Mouse (Mus musculus) thymus, postnatal 0 days (tissue): Measurements from ENCODE around the gene Defb23. TPM values are rescaled to one million over a fixed set of nuclear protein-coding genes. Genes with fewer than 3 reads are reported as not detected.
"Not testable (repeated sequence)": the region's sequence is repeated elsewhere in the genome, so short reads cannot be mapped to it uniquely, and the experiment has no call there.

ENCODE experiments used
- DNase-seq: peaks from one replicate; pipeline ENCODE4 v3.0.0-alpha.2; 2015; ENCODE audit warnings: low spot score
- polyA plus RNA-seq: library from polyadenylated mRNA; unstranded; fragments of >200 nt; fragmentation: Nextera tagmentation; extraction: Ambion mirVana; gene quantifications from 2 replicates; pipeline ENCODE4 v1.2.1, GENCODE M21; 2015

Defb23 gene
- polyA plus RNA-seq, 1 experiment from 2014 or later, result 0.23 TPM

DNA sequence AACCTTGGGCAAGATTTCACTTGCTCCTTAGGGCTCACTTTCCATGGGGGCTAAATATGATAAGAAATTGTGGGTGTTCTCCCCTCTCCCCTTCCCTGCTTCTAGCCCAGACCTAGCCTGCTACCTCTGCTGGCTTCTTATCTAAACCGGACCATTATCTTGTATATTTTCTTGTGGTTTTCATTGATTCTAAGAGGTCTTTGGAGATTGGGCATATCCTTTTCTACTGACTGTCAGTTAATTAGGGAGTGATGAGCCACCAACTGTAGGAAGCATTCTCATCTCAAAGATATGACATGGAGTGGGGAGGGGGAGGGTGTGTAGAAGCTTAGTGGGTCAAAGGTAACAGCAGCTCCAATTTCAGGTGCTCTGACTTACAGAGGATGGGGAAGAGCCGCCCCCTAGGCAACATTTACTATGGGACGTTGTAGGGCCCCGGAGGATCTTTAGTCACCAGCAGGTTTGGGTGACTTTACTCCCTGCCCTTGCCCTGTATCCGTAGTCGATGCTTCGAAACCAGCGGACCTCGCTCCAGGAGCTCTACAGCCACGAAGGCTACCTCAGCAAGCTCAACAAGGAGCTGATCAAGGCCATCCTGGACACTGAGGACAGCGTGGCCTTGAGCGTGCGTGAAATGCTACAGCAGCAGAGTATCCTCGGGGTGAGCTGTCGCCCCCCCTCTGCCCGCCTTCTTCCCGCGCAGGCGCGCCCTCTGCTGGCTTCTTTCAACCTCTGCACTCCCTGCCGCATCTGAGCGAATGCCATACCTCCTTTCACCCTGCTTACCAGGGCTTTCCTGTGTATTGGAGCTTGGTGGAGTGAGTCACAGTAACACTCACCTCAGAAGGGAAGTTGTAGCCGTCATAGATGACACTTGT is 27.2 kb downstream of the Defb23 start:
- DNase-seq, result peak; percentile 82

DNA sequence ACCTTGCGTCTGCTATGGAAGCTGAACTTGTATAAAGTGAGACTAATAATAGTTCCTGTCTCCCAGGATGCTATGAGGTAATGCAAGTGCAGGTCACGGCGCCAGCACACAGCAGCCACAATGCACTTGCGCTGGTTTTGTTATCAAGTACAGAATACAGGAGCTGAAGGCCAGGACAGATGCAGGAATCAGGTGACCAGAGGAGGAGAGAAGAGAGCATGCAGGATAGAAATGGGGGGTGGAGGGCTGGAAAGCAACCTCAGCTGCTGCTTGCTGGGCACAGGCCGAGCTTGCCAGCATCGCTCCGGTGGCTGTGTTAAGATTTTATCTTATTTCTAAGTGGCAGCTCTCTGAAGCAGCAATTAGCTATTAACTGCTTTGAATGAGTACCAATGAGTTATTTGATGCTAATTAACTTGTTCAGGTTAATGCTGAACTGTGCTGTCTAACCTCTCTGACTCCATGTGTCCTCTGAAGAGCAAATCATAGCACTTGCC is 28.0 kb downstream of the Defb23 start:
- DNase-seq, result no peak

DNA sequence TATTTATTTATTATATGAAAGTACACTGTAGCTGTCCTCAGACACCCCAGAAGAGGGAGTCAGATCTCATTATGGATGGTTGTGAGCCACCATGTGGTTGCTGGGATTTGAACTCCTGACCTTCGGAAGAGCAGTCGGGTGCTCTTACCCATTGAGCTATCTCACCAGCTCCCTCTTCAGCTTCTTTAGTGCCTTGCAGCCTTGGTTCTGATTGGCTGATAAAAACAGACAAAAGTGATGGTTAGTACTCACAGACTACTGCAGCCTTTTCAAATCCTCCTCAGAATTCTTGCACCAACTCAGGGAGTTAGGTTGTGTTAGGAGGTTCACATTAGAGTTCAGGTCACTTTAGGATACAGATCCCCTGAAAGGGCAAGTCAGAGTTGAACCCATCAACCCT is 35.9 kb downstream of the Defb23 start:
- DNase-seq, result not testable (repeated sequence)

DNA sequence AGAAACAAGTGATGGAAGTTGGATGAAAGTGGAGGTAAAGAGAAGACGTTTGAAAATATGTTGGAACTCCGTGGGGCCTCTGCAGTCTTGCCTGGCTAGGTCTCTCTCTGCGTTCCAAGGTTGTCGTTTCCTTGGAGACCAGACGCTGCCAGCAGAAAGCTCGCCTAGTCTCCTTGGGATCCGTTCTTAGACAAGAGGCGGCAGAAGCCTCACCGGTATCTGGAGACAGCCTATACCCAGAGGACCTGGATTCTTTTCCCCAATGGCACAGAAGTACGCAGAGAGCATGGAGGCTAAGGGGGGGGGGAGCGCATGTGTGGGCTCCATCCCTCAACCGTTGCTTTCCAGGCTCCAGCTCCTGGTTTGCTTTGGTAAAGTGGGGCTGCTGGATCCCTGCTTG is 36.9 kb downstream of the Defb23 start:
- no peak for DNase-seq

DNA sequence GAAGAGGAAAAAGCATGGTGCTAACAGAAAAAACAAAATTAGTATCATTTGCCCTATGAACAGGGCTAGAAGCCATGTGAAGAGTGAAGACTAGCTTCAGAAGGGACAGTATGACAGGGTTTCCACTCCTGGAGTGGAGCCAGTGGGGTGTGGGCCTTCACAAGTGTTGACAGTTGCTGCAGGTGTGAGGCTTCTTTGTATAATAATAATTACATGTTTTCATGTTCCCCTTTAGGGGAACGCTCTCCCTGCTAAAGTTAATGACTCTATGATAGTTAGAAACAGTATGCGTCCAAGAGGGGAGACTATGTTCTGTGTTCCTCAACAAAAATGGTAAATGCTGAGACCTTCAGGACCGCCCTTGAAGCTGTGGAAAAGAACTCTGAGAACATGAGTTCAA is 48.6 kb downstream of the Defb23 start:
- DNase-seq, result no peak

DNA sequence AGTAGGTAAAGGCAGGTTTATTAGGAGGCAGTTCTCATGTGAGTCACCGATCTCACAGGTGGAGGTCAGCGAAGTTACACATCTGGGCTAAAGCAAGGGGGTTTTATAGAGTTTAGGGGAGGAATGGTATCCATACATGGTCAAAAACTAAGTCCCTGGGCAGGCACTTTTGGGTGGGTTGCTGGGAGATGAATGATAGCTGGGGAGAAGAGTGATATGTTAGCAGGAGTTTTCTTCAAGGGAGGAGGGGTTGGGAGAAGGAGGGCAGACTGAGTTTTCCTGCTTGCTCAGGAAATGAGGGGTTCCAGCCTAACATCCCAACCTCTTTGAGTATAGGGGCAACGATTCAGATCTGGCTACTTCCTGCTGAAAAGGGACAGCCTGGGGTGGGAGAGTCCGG is 49.1 kb downstream of the Defb23 start, which contains the start of gene 6820408C15Rik:
TSS of gene 6820408C15Rik (plus strand) at position 301 of the 400 bp plus-strand sequence.
- DNase-seq, result no peak

DNA sequence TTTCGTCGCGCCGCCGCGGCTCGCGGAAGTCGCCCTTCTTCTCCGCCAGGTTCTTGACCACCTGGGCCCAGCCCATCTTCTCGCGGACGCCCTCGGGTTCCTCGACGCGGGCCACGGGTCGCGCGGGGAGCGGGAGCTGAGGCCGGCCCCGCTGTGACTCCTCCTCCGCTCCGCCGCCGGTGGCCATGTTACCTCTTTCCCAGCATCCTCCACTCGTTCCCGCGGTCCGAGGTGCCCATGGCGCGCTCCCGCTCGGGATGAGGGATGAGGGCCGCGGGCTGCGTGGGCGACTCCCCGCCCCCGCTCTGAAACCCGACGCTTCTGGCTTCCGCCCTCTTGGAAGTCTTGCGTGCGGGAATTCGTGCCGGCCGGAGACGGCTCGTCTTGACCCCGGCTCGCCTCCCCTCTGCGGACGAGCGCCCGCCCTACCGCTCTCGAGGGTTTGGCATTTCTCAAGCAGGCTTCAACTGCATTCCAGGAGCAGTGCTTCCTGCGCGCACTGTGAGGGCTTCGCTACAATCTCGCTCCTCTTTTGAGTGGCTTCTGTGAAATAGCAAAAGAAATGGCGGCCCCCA is 49.7 kb downstream of the Defb23 start, which contains the start of gene Zcchc3:
TSS of gene Zcchc3 (minus strand) at position 437 of the 575 bp plus-strand sequence.
- peak; percentile 24 for DNase-seq

DNA sequence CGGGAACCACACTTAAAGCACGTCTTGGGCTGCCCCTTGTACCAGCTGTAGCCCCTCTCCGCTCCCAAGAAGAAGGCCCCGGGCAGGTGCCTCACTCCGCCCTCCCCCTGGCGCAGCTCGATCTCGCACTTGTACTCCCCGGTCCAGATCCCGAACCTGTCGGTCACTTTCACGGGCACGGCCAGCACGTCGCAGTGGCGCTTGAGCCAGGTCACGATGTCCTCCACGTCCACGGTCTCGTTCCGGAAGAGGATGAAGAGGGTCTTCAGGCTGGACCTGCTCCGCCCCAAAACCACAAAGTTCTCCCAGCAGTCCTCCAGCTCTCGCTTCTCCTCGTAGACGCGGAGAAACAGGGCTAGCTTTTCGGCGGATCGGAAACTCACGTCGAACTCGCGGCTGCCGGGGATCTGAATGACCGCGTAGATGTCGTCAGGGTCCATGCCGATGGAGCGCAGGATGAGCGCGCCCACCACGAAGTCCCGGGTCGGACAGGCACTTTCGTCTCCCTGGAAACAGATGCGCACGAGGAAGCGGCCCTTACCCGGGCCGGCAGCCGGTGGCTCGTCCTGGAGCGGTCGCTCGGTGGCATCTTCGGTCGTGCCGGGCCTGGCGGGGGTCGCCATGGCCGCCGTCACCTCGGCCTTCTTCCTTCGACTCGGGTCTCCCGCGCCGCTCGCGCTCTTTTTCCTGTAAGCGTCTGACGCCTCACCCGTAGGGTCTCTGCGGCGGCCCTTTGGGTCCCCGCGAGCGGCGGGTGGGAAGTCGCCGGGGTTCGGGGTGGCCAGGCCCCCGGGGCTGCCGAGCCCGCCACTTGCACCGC is 50.4 kb downstream of the Defb23 start:
- DNase-seq, result no peak

DNA sequence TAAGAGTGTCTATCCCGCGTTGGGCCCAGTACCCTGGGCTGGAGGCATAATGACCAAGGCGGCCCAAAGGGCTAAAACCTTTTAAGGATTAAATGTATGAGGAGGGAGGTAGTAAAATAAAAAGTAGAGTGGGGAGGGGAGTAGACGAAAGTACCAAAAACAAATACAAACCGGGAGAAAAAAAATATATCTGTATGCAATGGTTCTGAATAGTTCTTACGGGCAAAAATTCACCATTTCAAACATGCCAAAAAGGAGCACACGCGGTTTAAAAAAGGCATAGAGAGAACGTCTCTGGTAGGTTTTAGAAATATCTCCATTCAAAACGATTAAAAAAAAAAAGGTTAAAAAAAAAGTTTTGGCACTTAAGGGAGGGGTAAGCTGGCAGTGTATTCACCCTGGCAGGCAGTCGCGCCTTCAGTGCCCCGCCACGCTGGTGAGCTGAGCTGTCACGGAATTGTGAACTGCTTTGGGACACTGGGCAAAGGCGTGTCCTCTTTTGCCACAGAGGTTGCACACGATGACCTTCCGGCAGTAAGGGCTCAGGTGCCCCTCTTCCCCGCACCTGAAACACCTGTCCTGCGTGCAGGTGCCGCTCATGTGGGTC is 51.2 kb downstream of the Defb23 start:
- DNase-seq, result no peak

DNA sequence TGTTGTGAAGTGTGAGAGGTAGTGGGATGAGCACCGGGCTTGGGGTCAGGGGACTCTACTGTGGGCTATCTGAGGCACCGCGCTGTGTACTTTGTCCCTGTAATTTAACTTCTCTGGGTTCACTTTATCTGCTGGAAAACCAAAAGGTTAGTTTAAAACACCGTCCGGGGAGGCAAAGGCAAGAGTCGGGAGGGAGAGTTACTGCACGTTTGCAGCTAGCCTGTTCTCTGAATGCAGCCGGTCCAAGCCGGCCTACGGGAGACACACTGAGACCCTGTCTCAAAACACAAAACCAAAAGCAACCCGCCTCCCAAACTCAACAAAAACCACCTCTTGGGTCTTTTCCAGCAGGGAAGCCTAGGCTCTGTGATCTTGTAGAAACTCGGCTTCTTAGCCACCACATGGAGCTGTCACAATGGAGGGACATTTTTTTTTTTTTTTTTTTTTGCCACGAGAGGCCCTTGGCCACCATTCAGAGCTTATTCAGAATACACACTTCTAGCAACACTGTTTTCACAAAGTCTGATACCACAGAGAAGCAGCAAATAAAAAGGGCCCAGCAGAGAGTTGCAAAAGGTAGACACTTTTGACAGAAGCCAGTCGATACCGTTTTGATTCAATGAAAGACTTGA is 51.8 kb downstream of the Defb23 start:
- no peak for DNase-seq

DNA sequence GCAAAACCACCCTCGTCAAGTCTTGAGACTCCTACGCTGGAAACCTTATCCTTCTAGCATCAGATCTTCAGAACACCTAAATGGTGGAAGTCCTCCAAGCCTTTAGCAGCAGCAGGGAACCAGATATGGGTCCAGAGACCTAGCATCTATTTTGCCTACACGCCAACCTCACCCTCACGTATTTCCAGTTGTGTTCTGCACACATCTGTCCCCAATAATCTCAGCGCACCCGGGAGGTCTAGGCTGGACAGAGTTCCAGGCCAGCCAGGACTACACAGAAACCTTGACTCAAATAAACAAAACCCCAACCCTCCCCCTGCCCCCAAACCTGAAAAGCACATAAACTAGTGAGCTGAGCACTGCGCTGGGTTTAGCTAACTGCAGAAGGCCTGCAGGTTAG is 52.9 kb downstream of the Defb23 start:
- no peak for DNase-seq

DNA sequence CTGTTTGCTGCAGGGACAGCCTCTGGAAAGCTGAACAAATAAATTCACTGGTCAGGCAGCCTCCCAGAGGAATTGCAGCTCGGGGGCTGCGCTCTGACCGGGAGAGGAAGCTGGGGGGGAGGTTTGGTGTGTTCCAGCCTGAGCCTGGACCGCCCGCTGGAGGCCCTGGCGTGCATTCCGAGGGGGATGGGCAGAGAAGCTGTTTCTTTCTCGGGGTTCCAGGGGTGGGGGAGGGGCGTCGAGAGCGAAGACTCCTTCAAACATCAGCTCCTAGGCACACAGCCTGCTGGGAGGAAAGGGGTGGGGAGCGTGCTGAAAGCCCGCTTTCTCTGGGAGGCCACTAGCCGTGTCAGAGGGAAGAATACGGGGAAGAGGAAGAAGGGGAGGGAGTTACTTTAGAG is 53.4 kb downstream of the Defb23 start:
- no peak for DNase-seq

DNA sequence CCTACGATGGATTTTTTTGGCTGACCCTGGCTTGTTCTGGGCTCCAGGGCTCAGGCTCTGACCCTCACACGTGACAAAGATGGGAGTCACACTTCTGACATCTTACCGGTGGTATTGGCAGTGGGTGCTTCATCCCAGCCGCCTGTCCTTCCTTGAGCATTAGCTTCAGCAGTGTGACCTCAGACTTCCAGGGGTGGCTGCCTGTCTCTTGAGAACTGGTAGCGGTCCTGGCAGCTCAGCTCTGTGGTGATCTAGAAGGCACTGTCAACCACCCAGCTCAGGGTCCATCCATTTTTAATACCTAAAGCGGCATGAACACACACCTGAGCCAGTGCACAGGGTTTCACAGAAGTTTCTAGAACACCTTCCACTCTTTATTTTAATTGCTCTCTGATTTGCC is 54.6 kb downstream of the Defb23 start:
- DNase-seq, result no peak

Other genes with a start within 250 kb of the Defb23 start
- 105 and 120 TPM in 2 replicates for gene Csnk2a1, start 237.8 kb downstream of the Defb23 start, polyA plus RNA-seq
- 28.5 and 31.1 TPM in 2 replicates for gene Tbc1d20, start 170.8 kb downstream of the Defb23 start, polyA plus RNA-seq
- 131 and 138 TPM in 2 replicates for gene Rbck1, start 132.0 kb downstream of the Defb23 start, polyA plus RNA-seq
- 1.4 and 1.6 TPM in 2 replicates for gene Trib3, start 120.6 kb downstream of the Defb23 start, polyA plus RNA-seq
- gene Nrsn2, start 88.0 kb downstream of the Defb23 start, polyA plus RNA-seq, result not detected in 2 replicates
- 0.91 and 1.2 TPM in 2 replicates for gene Sox12, start 66.6 kb downstream of the Defb23 start, polyA plus RNA-seq
- gene Zcchc3, start 49.6 kb downstream of the Defb23 start, polyA plus RNA-seq, result 7.2 and 7.4 TPM in 2 replicates
- 0.51 and 0.64 TPM in 2 replicates for gene 6820408C15Rik, start 49.0 kb downstream of the Defb23 start, polyA plus RNA-seq
- not detected in 2 replicates for gene Defb20, start 12.4 kb upstream of the Defb23 start, polyA plus RNA-seq
- not detected in 2 replicates for gene Defb22, start 25.5 kb upstream of the Defb23 start, polyA plus RNA-seq
- gene Defb26, start 47.1 kb upstream of the Defb23 start, polyA plus RNA-seq, result 0.24 TPM in 1 of 2 replicates, not detected in the other
- gene Defb28, start 53.6 kb upstream of the Defb23 start, polyA plus RNA-seq, result not detected in 2 replicates
- not detected in 2 replicates for gene Defb29, start 75.5 kb upstream of the Defb23 start, polyA plus RNA-seq
- gene Gm17416, start 104.7 kb upstream of the Defb23 start, polyA plus RNA-seq, result 3.0 TPM in 1 of 2 replicates, not detected in the other
- gene Defb21, start 108.1 kb upstream of the Defb23 start, polyA plus RNA-seq, result not detected in 2 replicates
- gene Defb19, start 115.7 kb upstream of the Defb23 start, polyA plus RNA-seq, result 1.3 and 2.2 TPM in 2 replicates
- gene Defb45, start 134.8 kb upstream of the Defb23 start, polyA plus RNA-seq, result 0.53 TPM in 1 of 2 replicates, not detected in the other
- not detected in 2 replicates for gene Defb36, start 139.7 kb upstream of the Defb23 start, polyA plus RNA-seq
- gene Defb25, start 158.4 kb upstream of the Defb23 start, polyA plus RNA-seq, result 1.6 and 2.1 TPM in 2 replicates
- gene Rem1, start 162.3 kb upstream of the Defb23 start, polyA plus RNA-seq, result 2.2 and 3.2 TPM in 2 replicates
- 196 and 200 TPM in 2 replicates for gene H13, start 204.8 kb upstream of the Defb23 start, polyA plus RNA-seq
- gene Mcts2, start 222.4 kb upstream of the Defb23 start, polyA plus RNA-seq, result 15.6 and 17.2 TPM in 2 replicates